ENCODE assay signal across 23 mouse cellular contexts in genomic region chr13:108552288-108552687, GRCm38 (mm10).
DNase-seq lines count a peak whose midpoint lies in the region; ATAC-seq and TF ChIP-seq lines count a peak whose summit lies in the region.
"Had no signal": no experiment of that assay in that cellular context is flagged by ENCODE, and none has a peak within 500 bp of the region (broad histone marks: within the 10 kb centered on the region; RNA-seq: fewer than 3 reads in every experiment).

No protein-coding gene starts in this region.

- no peaks in the 10 kb centered on the region for H3K27me3 ChIP-seq in liver, embryonic 11.5 days (replicated peaks; ENCODE audit: control insufficient read depth, insufficient read depth, low read length)
- no peaks in the 10 kb centered on the region for H3K27me3 ChIP-seq in lung, postnatal 0 days (replicated peaks; ENCODE audit: insufficient read depth, low read length)
- no peaks in the 10 kb centered on the region for H3K27me3 ChIP-seq in stomach, embryonic 15.5 days (replicated peaks)
- H3K27me3 ChIP-seq in stomach, postnatal 0 days (ENCODE audit: control insufficient read depth, insufficient read depth, low read length), result no peaks in the 10 kb centered on the region
- H3K27me3 ChIP-seq: embryonic facial prominence, embryonic 12.5 days; forebrain, embryonic 13.5 days; forebrain, embryonic 15.5 days had no signal

- 63% methylated on average over 5 of the region's 5 CpGs for WGBS in liver, embryonic 11.5 days
- WGBS in lung, postnatal 0 days, result 46% methylated on average over 5 of the region's 5 CpGs
- WGBS in stomach, embryonic 15.5 days, result 42% methylated on average over 5 of the region's 5 CpGs
- WGBS in stomach, postnatal 0 days, result 45% methylated on average over 5 of the region's 5 CpGs

- no peak for TF ChIP-seq CTCF in lung, postnatal 0 days (IDR thresholded peaks at IDR 0.05)
- no peak for TF ChIP-seq CTCF in stomach, postnatal 0 days (IDR thresholded peaks at IDR 0.05; ENCODE audit: low read depth)

- no peak overlapping the region for H3K9ac ChIP-seq in liver, embryonic 11.5 days (ENCODE audit: low read depth, low read length)
- H3K9ac ChIP-seq in lung, postnatal 0 days (replicated peaks; ENCODE audit: low read depth), result no peak overlapping the region
- H3K9ac ChIP-seq in stomach, embryonic 15.5 days, result no peak overlapping the region
- no peak overlapping the region for H3K9ac ChIP-seq in stomach, postnatal 0 days (ENCODE audit: low read length)
- H3K9ac ChIP-seq: embryonic facial prominence, embryonic 12.5 days; forebrain, embryonic 13.5 days; forebrain, embryonic 15.5 days; forebrain, postnatal 0 days had no signal

- no peak overlapping the region for H3K4me3 ChIP-seq in liver, embryonic 11.5 days (ENCODE audit: low read depth, low read length)
- H3K4me3 ChIP-seq in lung, postnatal 0 days (ENCODE audit: low read depth, low read length), result no peak overlapping the region
- H3K4me3 ChIP-seq in stomach, embryonic 15.5 days (replicated peaks), result no peak overlapping the region
- no peak overlapping the region for H3K4me3 ChIP-seq in stomach, postnatal 0 days (ENCODE audit: low read depth, low read length)
- H3K4me3 ChIP-seq: embryonic facial prominence, embryonic 10.5 days; embryonic facial prominence, embryonic 12.5 days; forebrain, embryonic 13.5 days; forebrain, embryonic 15.5 days had no signal

- H3K36me3 ChIP-seq in liver, embryonic 11.5 days (ENCODE audit: control insufficient read depth, insufficient read depth, low read length), result no peaks in the 10 kb centered on the region
- H3K36me3 ChIP-seq in lung, postnatal 0 days (ENCODE audit: insufficient read depth, low read length), result no peaks in the 10 kb centered on the region
- H3K36me3 ChIP-seq in stomach, embryonic 15.5 days, result no peaks in the 10 kb centered on the region
- no peaks in the 10 kb centered on the region for H3K36me3 ChIP-seq in stomach, postnatal 0 days (ENCODE audit: control insufficient read depth, insufficient read depth, low read length)
- H3K36me3 ChIP-seq: embryonic facial prominence, embryonic 10.5 days; embryonic facial prominence, embryonic 12.5 days; forebrain, embryonic 15.5 days had no signal

- H3K4me2 ChIP-seq in liver, embryonic 11.5 days, result no peak overlapping the region
- no peak overlapping the region for H3K4me2 ChIP-seq in lung, postnatal 0 days (replicated peaks; ENCODE audit: low read depth, low read length)
- no peak overlapping the region for H3K4me2 ChIP-seq in stomach, embryonic 15.5 days
- 0 out of 2 replicates have a peak overlapping the region, but pooled peaks have one; percentile 9 for H3K4me2 ChIP-seq in stomach, postnatal 0 days (replicated peaks; ENCODE audit: low read depth)
- H3K4me2 ChIP-seq: embryonic facial prominence, embryonic 12.5 days; forebrain, embryonic 13.5 days; forebrain, embryonic 15.5 days had no signal

- DNase-seq in liver, embryonic 11.5 days (ENCODE audit: low spot score), result no peak
- DNase-seq in liver, result no peak
- DNase-seq in lung, postnatal 36 days, result peak; percentile 3
- DNase-seq in lung, postnatal 0 days (ENCODE audit: low spot score), result no peak
- no peak for DNase-seq in stomach, postnatal 0 days (ENCODE audit: low spot score)
- no peak for DNase-seq in embryo, embryonic 10.5 days (ENCODE audit: low spot score)
- DNase-seq: adrenal gland, adult 8-10 months; adrenal gland, postnatal 14 days; adrenal gland, postnatal 36 days; B cell, adult 2 months; cerebellum, adult 11 months; cerebellum, adult 18-20 months; cerebellum, adult 8-10 months; cerebellum, adult 9-11 months; cerebellum, postnatal 14 days; cerebellum, postnatal 36 days; forebrain, postnatal 0 days had no signal

- no peak for TF ChIP-seq EP300 in lung, postnatal 0 days (IDR thresholded peaks at IDR 0.05)
- no peak for TF ChIP-seq EP300 in stomach, postnatal 0 days (optimal IDR thresholded peaks at IDR 0.05)

- ATAC-seq in liver, embryonic 11.5 days (replicated peaks; ENCODE audit: low FRiP score), result 0 out of 2 replicates have a peak, but pooled peaks have one; percentile 7
- no peak for ATAC-seq in lung, postnatal 0 days
- peak; percentile 65; the same call in 1 of the 2 replicates for ATAC-seq in stomach, embryonic 15.5 days (ENCODE audit: insufficient read depth, low FRiP score, low read depth)
- peak; percentile 85 for ATAC-seq in stomach, postnatal 0 days (ENCODE audit: low FRiP score, low TSS enrichment)
- ATAC-seq in monocyte, adult 5-6 weeks (replicated peaks; ENCODE audit: insufficient number of reproducible peaks, low FRiP score, low TSS enrichment, poor library complexity, severe bottlenecking), result no peak
- ATAC-seq: forebrain, embryonic 13.5 days; forebrain, embryonic 15.5 days; forebrain, postnatal 0 days had no signal

- H3K27ac ChIP-seq in liver, embryonic 11.5 days (ENCODE audit: low read depth, low read length), result no peak overlapping the region
- no peak overlapping the region for H3K27ac ChIP-seq in lung, postnatal 0 days (ENCODE audit: low read length)
- no peak overlapping the region for H3K27ac ChIP-seq in stomach, embryonic 15.5 days
- H3K27ac ChIP-seq in stomach, postnatal 0 days (replicated peaks), result no peak overlapping the region
- H3K27ac ChIP-seq: embryonic facial prominence, embryonic 10.5 days; embryonic facial prominence, embryonic 12.5 days; forebrain, embryonic 13.5 days; forebrain, embryonic 15.5 days had no signal

- no peaks in the 10 kb centered on the region for H3K4me1 ChIP-seq in liver, embryonic 11.5 days (replicated peaks; ENCODE audit: control insufficient read depth, insufficient read depth, low read length)
- no peaks in the 10 kb centered on the region for H3K4me1 ChIP-seq in lung, postnatal 0 days (ENCODE audit: insufficient read depth, low read depth, low read length)
- no peaks in the 10 kb centered on the region for H3K4me1 ChIP-seq in stomach, embryonic 15.5 days
- no peaks in the 10 kb centered on the region for H3K4me1 ChIP-seq in stomach, postnatal 0 days (replicated peaks; ENCODE audit: control insufficient read depth, insufficient read depth)
- H3K4me1 ChIP-seq: embryonic facial prominence, embryonic 10.5 days; embryonic facial prominence, embryonic 12.5 days; forebrain, embryonic 13.5 days; forebrain, embryonic 15.5 days had no signal

- H3K9me3 ChIP-seq in liver, embryonic 11.5 days (ENCODE audit: control insufficient read depth, low read length), result no peaks in the 10 kb centered on the region
- H3K9me3 ChIP-seq in lung, postnatal 0 days (ENCODE audit: low read length), result no peaks in the 10 kb centered on the region
- no peaks in the 10 kb centered on the region for H3K9me3 ChIP-seq in stomach, embryonic 15.5 days
- no peaks in the 10 kb centered on the region for H3K9me3 ChIP-seq in stomach, postnatal 0 days (ENCODE audit: control insufficient read depth, low read length)
- H3K9me3 ChIP-seq: embryonic facial prominence, embryonic 10.5 days; embryonic facial prominence, embryonic 12.5 days; forebrain, embryonic 13.5 days; forebrain, embryonic 15.5 days had no signal

Comparison
In these comparisons a context has a peak if more than half of its experiments do, and no peak if none do; other contexts are left out.
1. ATAC-seq: peak in liver, embryonic 11.5 days (single experiment), stomach, embryonic 15.5 days (single experiment) and stomach, postnatal 0 days (single experiment); none in lung, postnatal 0 days (single experiment) and monocyte, adult 5-6 weeks (single experiment).